Mouse (Mus musculus) lung, adult 2 months (tissue): ENCODE measurements at regions not wholly inside any gene's neighbourhood (a gene's known extent, or its start where the extent isn't known, plus 50 kb on each side); places are given as distances from the start of the nearest gene placed in this dataset.

Experiments
- CTCF ChIP-seq: fragments of 200-500 bp; IDR thresholded peaks from 2 replicates; pipeline ENCODE4 v1.5.1; 2011; ENCODE audit warnings: mild to moderate bottlenecking, low read length, control low read depth; ENCODE audit not compliant: insufficient read depth
- POLR2A ChIP-seq: fragments of 200-500 bp; IDR thresholded peaks from 2 replicates; pipeline ENCODE4 v1.6.1; 2011; ENCODE audit warnings: low read depth, mild to moderate bottlenecking, control low read depth, low read length, borderline replicate concordance; ENCODE audit errors: extremely low read depth

DNA sequence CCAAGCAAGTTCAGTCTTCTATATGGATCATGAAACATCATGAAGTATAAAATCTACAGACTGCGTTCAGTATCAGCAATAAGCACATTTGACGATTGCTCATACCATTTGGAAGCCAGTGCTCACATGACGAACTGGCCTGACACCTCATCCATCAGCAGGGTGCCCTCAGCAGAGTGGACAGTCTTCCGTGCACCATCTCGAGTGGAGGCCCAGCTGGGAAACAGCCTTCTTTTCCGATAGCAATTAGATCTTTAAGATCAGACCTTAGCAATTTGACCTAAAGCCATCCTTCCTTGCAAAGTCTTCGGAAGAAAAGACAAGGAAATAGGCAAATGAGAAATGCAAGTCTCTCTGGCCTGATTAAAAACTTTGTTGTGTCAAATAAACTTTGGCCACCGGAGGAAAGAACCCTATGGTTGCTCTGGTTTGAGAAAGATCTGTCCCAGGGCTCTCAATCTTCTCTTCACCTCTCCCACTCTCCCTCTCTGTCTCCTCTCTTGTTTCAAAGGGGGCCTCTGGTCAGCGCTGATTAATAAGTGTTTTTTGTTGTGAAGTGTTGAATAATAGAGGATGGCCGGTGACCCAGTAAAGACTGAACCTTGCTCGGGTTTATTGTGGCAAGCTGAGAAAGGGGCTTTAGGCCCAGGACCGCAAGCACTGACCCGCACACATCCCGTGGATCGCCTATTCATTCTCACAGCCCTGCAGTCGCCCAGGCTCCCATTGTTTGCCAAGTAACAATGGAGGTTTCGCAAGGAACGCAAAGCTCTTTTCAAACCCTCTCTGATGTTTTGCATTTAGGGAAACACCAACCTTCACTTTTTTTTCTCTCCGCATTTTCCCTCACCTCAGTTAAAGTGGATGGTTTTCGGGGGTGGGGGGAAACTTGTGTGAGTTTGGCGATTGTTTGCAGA lies 162.8 kb upstream of the Cypt12 start:
- no peak for TF ChIP-seq CTCF
- TF ChIP-seq POLR2A = no peak
